Mouse (Mus musculus): ENCODE measurements around the gene Vegfb.
A peak's percentile ranks its signal among the peaks of the same experiment; 100 is the strongest.

Vegfb gene

DNA sequence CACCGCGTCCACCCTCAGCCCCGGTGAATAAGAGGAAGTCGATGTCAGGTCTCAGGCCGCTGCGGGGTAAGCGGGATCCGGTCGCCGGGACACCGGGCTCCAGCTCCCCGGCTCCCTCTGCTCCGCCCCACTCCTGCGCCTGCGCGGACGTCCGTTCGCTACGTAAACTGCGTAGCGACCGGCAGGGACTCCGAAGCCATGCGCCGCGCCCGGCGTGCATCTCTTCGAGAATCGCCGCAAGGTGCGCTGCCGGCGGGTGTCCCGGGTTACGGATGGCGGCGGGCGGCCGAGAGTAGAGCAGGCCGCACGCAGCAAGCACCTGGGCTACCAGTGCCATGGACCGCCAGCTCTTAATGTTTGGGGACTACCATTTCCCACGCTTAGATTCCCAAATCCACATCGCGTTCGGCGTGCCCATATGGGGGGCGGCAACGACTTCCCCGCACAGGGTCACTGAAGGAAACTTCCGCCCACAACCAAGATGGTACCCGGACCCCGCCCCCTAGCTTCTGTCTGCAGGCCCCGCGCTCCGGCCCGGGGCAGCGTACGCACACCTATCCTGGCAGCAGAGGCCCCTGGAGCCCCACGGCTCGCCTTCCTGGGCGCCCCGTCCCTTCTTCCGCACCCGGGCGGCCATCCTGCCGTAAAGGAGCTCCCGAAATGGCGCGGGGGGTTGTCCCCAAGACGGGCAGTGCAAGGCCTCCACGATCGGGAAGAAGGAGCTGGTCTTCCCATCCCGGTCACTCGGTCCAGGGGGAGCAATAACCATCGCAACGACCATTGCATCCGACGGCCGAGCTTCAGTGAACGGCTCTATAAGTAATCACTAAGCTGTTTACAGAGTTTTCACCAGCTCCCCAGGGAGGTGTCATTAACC is 45.8 kb downstream of the Vegfb start, which contains the start of gene Bad:
Gene Bad, plus strand, starts transcription at position 490 of the 877 bp plus-strand sequence.
- DNase-seq (ENCODE audit: extremely low spot score) = peak; percentile 96

DNA sequence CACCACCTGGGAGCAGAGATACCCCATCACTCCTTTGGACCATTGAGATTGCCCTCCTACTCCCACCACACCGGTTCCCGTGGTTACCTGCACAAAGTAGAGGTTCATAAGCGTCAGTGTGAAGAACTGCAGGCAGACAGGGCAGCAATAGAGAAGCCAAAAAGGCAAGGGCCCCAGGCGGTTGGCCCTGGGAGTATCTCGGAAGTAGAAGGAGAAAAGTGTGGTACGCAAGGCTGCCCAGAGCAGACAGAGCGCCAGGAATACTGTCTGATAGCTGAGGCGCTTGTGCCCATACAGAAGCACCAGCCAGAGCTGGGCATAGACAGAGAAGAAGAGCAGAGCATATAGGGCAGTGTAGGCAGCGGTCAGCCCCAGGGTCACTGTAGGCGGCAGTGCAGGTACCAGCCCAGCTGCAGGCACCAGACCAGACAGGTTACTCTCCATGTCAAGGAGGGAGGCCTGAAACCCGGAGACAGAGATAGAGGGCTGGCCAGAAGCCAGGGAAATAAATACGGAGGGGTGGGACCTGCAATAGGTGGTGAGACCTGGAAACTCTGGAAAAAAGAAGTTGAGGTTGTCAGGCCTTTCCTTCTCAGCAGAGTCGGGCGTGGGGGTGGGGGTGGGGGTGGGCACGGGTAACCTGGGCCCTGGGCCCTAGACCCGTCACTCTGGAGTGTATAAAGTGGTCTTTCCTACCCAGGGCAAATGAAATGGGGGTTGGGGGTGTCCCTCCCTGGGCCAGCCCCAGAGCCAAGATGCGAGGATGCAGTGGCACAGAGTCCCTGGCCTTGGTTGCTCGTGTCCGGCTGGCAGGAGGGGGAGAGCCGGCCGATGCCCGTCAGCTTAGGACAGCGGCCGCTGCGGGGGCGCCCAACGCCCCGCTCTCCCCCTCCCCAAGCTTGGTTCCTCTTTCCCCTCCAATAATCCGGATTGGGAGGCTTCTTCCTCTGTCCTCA is 46.8 kb downstream of the Vegfb start:
- no peak for DNase-seq (ENCODE audit: extremely low spot score)

DNA sequence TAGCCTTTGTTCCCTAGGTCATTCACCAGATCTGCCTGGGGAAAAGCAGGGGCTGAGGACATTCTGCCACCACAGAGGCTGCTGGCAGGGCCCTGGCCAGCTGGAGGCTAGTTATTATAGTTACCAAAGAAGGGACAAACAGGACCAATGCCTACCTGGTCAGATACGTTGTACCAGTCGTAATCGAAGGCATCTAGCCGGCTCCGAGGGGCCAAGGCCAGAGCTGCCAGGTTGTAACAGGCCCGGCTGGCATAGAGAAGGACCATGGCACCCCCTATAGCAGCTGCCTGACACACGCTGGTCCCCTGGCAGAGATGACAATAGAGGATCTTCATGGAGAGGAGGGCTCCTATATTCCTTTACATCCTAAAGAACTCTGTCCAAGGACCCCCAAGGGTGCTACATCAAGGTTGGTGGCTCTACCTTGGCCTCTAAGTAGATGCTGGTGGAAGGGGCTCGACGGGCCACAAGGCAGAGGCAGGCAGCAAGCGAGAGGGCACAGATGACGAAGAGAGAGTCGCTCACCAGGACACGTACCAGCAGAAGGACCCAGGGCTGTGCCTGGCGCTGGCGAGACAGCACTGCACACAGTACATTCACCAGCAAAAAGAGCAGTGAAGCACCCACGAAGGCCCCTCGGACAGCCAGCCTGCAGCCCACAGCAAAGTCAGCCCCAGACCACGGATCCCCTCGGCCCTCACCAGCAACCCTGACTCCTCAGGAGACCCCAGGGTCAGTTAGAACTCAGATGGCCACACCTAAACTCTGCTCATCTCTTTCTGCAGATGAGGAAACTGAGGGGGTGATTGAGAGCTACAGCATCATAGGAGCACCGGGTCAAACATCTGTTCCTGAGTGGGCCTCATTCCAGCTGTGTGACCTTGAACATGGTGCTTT is 48.1 kb downstream of the Vegfb start:
- no peak for DNase-seq (ENCODE audit: extremely low spot score)

DNA sequence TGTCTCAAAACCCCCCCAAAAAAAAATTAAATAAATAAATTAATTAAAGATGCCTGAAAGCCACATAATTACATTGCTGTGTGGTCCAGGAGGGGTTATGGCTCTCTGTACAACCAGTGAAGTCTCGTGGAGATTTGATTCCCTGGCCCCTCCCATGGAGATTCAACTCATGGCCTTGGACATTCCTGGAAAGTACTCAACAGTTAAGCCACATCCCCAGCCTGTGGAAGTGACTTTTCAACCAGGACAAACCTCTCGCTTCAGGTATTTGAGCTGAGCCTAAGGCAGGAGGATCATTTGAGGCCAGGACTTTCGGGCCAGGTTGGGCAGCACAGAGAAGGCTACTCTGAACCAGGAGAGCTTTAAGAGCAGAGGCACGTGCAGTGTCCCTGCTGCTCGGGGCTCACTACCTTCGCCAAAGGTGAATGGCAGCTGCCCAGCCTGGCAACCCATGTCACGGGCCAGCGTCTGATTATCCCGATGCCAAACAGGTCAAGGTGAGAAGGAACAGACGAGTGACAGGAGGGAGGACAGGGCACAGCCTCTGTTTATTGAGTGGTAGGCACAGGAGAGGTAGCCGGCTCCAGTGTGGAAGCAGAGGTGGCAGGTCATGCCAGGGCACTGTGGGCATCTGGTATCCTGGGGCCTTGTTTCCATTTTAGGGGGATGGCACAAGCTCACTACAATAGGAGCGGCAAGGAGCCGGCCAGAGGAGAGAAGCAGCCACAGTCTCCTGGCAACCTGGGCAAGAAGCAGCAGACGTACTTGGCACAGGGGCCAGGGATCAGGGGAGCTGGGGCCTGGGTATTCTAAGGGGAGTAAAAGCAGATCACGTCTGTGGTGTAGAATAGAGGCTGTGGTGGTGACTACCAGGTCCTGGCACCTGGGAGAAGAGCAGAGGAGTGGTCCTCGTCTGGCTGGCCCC is 49.6 kb downstream of the Vegfb start:
- DNase-seq (ENCODE audit: extremely low spot score) = no peak

DNA sequence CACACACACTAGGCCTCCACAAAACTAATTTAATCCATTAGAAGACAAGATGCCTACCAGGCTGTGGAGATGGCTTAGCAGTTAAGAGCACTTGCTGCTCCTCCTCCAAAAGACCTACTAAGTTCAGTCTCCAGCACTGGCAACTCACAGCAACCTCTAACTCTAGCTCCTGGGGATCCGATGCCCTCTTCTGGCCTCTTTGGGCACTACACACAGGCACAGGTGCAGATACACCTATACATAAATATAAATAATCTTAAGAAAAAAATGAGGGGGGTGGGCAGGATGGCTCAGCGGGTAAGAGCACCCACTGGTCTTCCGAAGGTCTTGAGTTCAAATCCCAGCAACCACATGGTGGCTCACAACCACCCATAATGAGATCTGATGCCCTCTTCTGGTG is 51.2 kb downstream of the Vegfb start:
- no peak for DNase-seq (ENCODE audit: extremely low spot score)

DNA sequence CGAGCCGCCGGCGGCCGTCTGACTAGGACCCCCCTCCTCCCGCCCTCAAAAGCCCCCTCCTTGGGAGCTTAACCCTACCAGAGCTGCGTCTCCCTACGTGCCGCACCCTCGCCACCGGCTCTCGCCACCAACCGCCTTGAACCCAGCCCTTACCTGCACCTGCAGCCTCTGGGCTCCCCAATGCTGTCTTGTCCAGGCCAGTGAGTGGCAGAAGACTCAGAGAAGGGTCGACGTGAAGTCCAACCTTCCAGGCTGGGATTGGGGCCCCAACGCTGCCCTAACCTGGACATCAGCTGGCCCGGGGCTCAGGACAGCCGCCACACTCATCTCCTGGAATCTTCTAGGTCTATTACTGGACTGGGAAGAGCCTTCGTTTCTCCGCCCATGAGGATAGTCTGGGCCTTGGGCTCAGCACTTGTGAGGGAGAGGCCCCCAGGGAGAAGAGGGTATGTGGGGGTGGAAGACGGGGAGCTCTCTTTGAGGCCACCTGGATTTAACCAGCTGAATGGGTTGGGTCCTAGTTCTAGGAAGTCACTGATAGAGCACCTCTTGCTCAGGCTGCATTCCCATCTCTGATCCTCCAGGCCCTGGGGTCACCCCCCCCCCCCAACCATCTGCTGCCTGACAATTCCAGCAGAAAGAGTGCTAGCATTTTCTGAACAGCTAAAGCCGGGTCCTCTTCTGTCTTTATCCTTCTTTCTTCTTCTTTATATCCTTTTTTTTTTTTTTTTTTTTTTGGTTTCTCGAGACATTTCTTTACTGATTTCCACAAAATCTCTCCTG is 53.1 kb downstream of the Vegfb start, which contains the start of gene Kcnk4:
Gene Kcnk4, minus strand, starts transcription at position 321 of the 783 bp plus-strand sequence.
- DNase-seq (ENCODE audit: extremely low spot score) = no peak

DNA sequence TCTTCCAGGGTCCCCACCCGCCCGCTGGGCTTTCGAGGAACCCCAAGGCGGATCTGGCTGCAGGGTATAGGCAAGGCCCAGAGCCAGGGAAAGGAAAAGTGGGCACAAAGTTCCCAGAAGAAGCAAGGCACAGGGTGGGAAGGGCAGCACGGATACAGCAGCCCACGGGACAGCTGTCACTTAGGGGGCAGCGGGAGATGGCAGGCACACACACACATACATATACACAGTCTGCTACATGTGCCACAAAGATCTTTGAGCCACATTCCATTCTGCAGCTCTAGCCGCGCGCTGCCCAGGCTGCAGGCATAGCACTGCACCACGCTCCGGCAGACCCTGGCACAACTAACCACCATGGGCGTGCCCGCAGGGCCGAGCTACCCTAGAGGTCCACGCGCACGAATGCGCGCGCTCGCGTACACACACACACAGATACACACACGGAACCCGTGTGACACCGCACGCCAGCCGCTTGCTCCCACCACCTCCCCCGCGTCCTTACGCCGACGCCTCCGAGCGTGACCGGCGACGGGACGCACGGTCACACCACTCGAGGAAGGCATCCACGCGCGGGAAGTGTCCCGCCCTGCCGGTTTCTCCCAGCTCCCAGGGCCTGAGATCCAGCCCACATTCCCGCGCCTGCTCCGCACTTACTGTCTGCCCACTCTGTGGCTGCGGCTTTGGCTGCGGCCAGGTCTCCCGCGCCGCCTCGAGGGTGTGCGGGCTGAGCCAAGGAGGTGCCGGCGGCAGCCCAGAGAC is 53.8 kb downstream of the Vegfb start:
- DNase-seq (ENCODE audit: extremely low spot score) = no peak

DNA sequence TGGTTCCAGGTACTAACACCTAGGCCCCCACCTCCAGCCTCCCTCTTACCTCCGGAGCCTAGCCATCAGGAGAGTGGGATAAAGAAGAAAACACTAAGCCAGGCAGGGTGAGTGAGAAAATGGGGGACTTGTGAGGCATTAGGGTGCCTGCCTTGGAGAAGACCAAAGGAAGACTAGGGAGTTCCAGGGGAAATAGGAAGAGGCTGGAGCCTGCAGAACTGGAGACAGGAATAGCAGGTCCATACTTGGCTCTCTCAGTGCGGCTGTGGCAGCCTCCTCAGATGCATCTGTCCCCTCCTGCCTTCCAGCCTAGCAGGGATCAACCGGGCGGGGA is 54.4 kb downstream of the Vegfb start:
- DNase-seq (ENCODE audit: extremely low spot score) = no peak

All from embryo, embryonic 9.5 days (tissue).